Mouse (Mus musculus): ENCODE results near the gene Pafah1b2.

DNA sequence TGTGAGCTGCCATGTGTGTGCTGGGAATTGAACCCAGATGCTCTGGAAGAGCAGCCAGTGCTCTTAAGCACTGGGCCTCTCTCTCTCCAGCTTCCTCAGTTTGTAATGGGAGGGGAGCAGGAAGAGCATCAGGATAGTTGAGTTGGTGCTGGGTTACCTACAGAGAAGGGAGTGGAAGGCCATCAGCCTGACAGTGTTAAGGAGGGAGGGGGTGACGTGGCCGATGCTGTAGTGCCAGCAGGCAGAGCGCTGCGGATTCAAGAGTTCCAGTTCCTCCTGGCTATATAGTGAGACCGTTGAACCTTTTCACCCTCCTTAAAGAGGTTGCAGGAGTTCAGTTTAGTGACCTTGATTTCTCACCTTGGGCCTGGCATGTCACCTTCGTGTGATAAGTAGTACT, 18.5 kb upstream of the Pafah1b2 start:
- TF ChIP-seq CTCF (IDR thresholded peaks at IDR 0.05; ENCODE audit: borderline replicate concordance, insufficient read depth, low read depth, low read length) (no peak), POLR2A (IDR thresholded peaks at IDR 0.05; ENCODE audit: borderline replicate concordance, insufficient read depth, low read length) (no peak)
